Mouse (Mus musculus) hindbrain, embryonic 13.5 days (tissue): ENCODE measurements around the gene Slc41a3. TPM values are rescaled to one million over a fixed set of nuclear protein-coding genes. Genes with fewer than 3 reads are reported as not detected.
A peak's percentile ranks its signal among the peaks of the same experiment; 100 is the strongest.

Source experiments
- ATAC-seq: fragments of 200-750 bp; cut with Nextera tagmentation; 2 replicates; pipeline ENCODE4 v1.8.0; 2017; ENCODE audit warnings: moderate TSS enrichment; ENCODE audit not compliant: low FRiP score
- H3K27ac ChIP-seq: fragments of 300-500 bp; sonication (generic); 2 replicates; pipeline ENCODE4 v1.5.1; 2015; ENCODE audit warnings: inconsistent platforms, mild to moderate bottlenecking, moderate library complexity
- H3K27me3 ChIP-seq: fragments of 300-500 bp; sonication (generic); 2 replicates; pipeline ENCODE4 v1.6.1; 2015; ENCODE audit warnings: mild to moderate bottlenecking, inconsistent platforms
- H3K36me3 ChIP-seq: fragments of 300-500 bp; sonication (generic); 2 replicates; pipeline ENCODE4 v1.6.1; 2015; ENCODE audit warnings: mild to moderate bottlenecking, inconsistent platforms
- H3K4me1 ChIP-seq: fragments of 300-500 bp; sonication (generic); replicated peaks from 2 replicates; pipeline ENCODE4 v1.6.1; 2015; ENCODE audit warnings: inconsistent platforms
- H3K4me2 ChIP-seq: fragments of 300-500 bp; sonication (generic); 2 replicates; pipeline ENCODE4 v1.6.1; 2015; ENCODE audit warnings: inconsistent platforms, mild to moderate bottlenecking, moderate library complexity
- H3K4me3 ChIP-seq: fragments of 300-500 bp; sonication (generic); 2 replicates; pipeline ENCODE4 v1.5.1; 2015; ENCODE audit warnings: mild to moderate bottlenecking, inconsistent platforms
- H3K9ac ChIP-seq: fragments of 300-500 bp; sonication (generic); 2 replicates; pipeline ENCODE4 v1.6.1; 2015; ENCODE audit warnings: mild to moderate bottlenecking, inconsistent platforms
- H3K9me3 ChIP-seq: fragments of 300-500 bp; sonication (generic); 2 replicates; pipeline ENCODE4 v1.6.1; 2016; ENCODE audit warnings: inconsistent platforms
- WGBS: fragments of 180-500 bp; shearing (Covaris S2); methylation state at CpG from one replicate; pipeline ENCODE4 v1.1.7; 2015; 5-methylcytosine and 5-hydroxymethylcytosine counted together
- polyA plus RNA-seq: library from polyadenylated mRNA; unstranded; fragments of >200 nt; fragmentation: Nextera tagmentation; extraction: Ambion mirVana; gene quantifications from 2 replicates; pipeline ENCODE4 v1.2.1, GENCODE M21; 2015

The Slc41a3 gene
- polyA plus RNA-seq, 1 experiment from 2014 or later: 5.1 TPM

DNA sequence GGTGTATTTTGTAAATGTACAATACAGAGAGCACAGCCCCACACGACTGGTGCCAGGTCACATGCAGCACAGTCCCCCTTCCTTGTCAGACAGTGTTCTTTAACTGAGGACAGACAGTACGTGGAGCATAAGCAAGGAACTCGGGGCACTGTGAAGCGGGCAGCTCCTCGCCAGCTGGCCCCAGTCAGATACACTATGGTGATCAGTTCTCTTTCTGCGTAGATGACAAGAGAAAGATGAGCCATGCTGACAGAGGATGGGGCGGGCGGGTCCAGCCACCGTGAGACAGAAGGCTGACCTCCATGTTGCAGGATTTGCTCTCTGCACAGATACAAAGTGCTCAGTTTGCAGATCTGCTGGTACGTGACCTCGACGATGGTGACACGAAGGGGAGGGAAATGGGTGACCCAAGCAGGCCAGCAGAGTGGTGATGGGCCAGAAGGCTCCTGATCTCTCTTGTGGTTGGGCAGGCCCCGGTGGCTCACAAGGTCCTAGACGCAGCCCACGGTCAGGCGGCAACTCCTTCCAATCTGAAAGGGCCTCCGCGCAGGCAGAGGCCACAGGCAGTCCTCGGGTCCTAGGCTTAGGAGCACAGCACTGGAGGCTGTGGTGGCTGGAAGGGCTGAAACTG lies 56.0 kb downstream of the Slc41a3 start:
- no peaks in the 10 kb centered on the region for H3K27me3 ChIP-seq
- H3K4me2 ChIP-seq: no peak overlapping the region
- no peak for ATAC-seq
- H3K9ac ChIP-seq: 0 out of 2 replicates have a peak overlapping the region, but pooled peaks have one; percentile 13
- WGBS: 81% methylated on average over 20 of the region's 20 CpGs
- H3K27ac ChIP-seq: peak overlapping the region; percentile 35; the same call in 1 of the 2 replicates
- H3K36me3 ChIP-seq: peaks cover 51% of the 10 kb centered on the region
- no peaks in the 10 kb centered on the region for H3K9me3 ChIP-seq
- peaks cover 12% of the 10 kb centered on the region for H3K4me1 ChIP-seq
- no peak overlapping the region for H3K4me3 ChIP-seq

DNA sequence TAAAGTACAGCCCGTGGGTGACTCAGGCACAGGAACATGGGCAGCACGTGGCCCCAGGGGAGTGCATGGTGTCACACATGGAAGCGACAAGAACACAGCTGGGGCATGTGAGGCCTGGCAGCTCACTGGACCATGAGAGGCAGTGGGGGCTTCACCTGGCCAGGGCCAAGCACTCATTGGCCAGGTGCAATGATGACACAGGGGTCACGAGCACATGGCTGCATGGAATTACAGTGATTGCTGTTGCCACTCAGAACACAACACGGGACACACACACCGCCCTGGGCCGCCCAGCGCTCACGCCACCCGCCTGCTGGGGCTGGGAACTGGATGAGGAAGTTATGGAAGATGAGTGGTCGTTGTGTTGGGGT lies 56.5 kb downstream of the Slc41a3 start:
- H3K9ac ChIP-seq: no peak overlapping the region
- H3K27me3 ChIP-seq: no peaks in the 10 kb centered on the region
- WGBS: 90% methylated on average over 11 of the region's 11 CpGs
- ATAC-seq: no peak
- H3K36me3 ChIP-seq: peaks cover 56% of the 10 kb centered on the region
- H3K9me3 ChIP-seq: no peaks in the 10 kb centered on the region
- H3K27ac ChIP-seq: peak overlapping the region; percentile 35; the same call in 1 of the 2 replicates
- H3K4me1 ChIP-seq: peaks cover 12% of the 10 kb centered on the region
- no peak overlapping the region for H3K4me3 ChIP-seq
- H3K4me2 ChIP-seq: no peak overlapping the region

DNA sequence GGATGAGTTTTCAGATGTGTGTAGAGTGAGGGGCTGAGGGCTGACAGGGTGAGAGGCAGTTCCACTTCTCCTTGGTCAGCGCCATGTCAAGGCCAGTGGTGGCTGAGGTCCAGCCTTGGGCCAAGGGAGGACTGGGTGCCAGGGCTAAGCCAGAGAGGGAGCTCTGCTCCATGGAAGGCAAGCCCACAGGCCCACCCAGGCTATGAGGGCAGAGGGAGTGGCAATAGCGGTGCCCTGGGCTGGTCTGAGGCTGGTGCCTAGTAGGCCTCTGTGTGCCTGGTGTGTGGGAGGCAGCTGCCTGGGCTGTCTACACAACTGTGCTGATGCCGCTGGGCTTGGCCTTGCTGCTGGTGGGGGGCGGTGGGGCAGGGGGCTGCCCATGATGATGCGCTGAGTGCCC lies 57.6 kb downstream of the Slc41a3 start:
- ATAC-seq: no peak
- Histone ChIP-seq H3K27me3 (no peaks in the 10 kb centered on the region), H3K4me3 (no peak overlapping the region), H3K36me3 (peaks cover 68% of the 10 kb centered on the region), H3K4me2 (no peak overlapping the region), H3K4me1 (peaks cover 12% of the 10 kb centered on the region), H3K9ac (no peak overlapping the region; the same call in 1 of the 2 replicates), H3K27ac (no peak overlapping the region), H3K9me3 (no peaks in the 10 kb centered on the region)
- 98% methylated on average over 5 of the region's 5 CpGs for WGBS

DNA sequence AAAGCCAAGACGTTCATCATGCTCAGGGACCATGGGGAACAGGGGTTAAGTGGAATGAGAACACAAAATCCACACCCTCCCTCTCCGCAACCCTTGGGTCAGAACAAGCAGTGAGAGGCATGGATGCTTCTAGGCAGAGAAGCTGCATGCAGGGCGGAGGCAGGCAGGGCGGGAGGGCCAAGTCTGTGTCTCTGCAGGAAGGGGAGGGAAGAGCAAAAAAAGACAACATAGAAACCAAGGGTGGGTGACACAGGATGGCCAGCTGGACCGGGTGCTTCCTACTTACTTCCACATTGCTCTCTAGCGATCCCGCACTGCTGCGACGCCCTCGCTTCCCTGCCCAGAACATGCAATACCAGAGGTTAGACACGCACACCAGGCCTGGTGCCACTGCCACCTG lies 59.2 kb downstream of the Slc41a3 start:
- no peak overlapping the region for H3K9ac ChIP-seq
- peaks cover 12% of the 10 kb centered on the region for H3K4me1 ChIP-seq
- peaks cover 83% of the 10 kb centered on the region for H3K36me3 ChIP-seq
- no peak overlapping the region for H3K4me2 ChIP-seq
- no peak for ATAC-seq
- 83% methylated on average over 11 of the region's 11 CpGs for WGBS
- H3K4me3 ChIP-seq: no peak overlapping the region
- H3K9me3 ChIP-seq: no peaks in the 10 kb centered on the region
- H3K27ac ChIP-seq: no peak overlapping the region; the same call in 1 of the 2 replicates
- no peaks in the 10 kb centered on the region for H3K27me3 ChIP-seq

DNA sequence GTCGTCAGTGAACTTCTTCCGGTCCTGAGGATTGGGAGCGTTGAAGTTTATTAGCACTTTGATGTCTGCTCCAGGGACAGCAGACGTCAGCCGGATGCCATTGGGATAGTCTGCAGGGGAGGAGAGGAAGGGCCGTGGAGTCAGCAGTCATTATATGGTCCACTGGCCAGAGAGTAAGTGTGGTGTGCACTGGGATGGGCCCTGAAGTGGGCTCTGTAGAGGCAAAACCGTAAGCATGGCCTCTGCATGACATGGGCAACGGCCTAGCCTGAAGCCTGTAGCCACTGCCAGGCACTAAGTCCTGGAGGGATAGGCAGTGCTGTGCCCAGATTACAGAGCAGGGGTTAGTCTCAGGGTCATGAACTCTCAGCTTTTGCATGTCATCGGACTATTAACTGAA lies 64.2 kb downstream of the Slc41a3 start:
- no peaks in the 10 kb centered on the region for H3K9me3 ChIP-seq
- no peak overlapping the region for H3K4me2 ChIP-seq
- no peak overlapping the region for H3K4me3 ChIP-seq
- no peak overlapping the region for H3K9ac ChIP-seq
- 91% methylated on average over 9 of the region's 9 CpGs for WGBS
- H3K4me1 ChIP-seq: no peaks in the 10 kb centered on the region
- peaks cover 100% of the 10 kb centered on the region for H3K36me3 ChIP-seq
- no peaks in the 10 kb centered on the region for H3K27me3 ChIP-seq
- H3K27ac ChIP-seq: no peak overlapping the region
- no peak for ATAC-seq

DNA sequence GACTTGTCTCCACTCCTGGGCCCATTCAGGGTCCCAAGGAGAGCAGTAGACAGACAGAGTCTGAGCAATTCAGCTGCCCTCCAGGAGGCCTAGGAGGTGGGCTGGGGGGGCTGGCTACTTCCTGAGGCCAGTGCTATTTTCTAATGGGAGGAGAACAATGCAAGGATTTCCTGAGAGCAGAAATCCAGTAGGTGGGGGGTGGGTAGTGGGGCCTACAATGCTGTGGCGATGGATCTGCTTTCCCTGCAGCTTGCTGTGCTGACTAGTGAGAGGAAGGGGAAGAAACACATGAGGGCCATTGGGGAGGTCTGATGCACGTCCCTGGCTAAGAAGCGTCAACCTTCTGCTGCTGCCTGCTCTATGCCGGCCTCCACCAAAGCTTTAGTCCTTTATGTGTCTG lies 74.2 kb downstream of the Slc41a3 start:
- no peak for ATAC-seq
- H3K9ac ChIP-seq: no peak overlapping the region
- WGBS: 71% methylated on average over 4 of the region's 4 CpGs
- H3K27me3 ChIP-seq: no peaks in the 10 kb centered on the region
- 0 out of 2 replicates have a peak overlapping the region, but pooled peaks have one; percentile 23 for H3K27ac ChIP-seq
- no peaks in the 10 kb centered on the region for H3K4me1 ChIP-seq
- no peaks in the 10 kb centered on the region for H3K9me3 ChIP-seq
- H3K36me3 ChIP-seq: peaks cover 80% of the 10 kb centered on the region
- H3K4me2 ChIP-seq: no peak overlapping the region
- H3K4me3 ChIP-seq: no peak overlapping the region

DNA sequence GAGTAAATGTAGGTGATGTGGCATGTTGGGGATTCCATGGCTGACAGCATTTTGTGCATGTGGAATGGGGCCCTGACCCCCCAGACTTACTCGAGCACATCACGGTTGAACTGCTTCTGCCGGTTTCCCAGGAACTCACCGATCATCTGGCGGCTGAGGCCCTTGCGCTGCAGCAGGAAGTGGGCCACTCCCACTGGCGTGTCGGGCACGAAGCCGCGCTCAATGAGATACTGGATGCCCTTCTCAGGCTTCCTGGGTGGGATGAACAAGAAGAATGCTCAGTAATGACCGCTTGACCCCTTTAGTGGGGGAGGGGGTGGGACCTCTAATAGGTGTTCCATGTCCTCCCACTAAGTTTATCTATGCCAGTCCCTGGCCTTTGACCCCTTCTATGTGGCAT lies 75.9 kb downstream of the Slc41a3 start:
- Histone ChIP-seq H3K27ac (no peak overlapping the region), H3K4me3 (no peak overlapping the region), H3K36me3 (peaks cover 67% of the 10 kb centered on the region), H3K4me1 (peaks cover 4% of the 10 kb centered on the region), H3K9ac (no peak overlapping the region), H3K4me2 (no peak overlapping the region), H3K27me3 (no peaks in the 10 kb centered on the region), H3K9me3 (no peaks in the 10 kb centered on the region)
- WGBS: 88% methylated on average over 12 of the region's 12 CpGs
- no peak for ATAC-seq

DNA sequence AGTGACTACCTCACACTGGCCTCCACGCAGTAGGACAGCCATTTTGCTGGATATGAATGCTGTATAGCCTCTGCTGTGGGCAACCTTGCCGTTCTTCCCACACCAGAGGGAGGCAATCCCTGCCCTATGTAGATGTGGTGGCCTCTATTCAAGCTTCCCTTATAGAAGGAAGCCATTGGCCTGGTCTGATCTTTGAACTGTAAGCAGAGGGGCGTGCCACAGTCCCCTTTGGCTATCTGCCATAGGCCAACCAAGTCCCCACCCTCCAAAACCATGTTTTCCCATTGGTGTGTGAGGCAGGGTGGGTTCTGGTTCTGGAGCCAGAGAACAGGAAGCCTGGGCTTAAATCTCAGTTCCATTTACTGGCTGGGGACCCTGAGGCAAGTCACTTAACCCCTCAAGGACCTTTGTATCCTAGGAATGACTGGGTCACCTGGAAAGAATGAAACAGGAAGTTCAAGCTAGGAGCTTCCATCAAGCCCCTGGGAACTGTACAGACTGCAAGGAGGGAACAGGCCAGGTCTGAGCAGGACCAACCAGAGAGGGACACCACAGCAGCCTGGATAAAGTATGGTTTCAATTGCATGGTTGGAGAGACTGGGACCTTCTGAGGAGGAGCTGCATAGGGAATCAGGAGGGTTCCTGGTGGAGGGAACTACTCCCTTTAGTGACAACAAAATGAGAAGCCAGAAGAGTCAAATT lies 79.5 kb downstream of the Slc41a3 start:
- Histone ChIP-seq H3K9ac (no peak overlapping the region), H3K36me3 (peaks cover 49% of the 10 kb centered on the region), H3K9me3 (no peaks in the 10 kb centered on the region), H3K4me3 (no peak overlapping the region), H3K27ac (no peak overlapping the region), H3K4me1 (peaks cover 23% of the 10 kb centered on the region), H3K27me3 (no peaks in the 10 kb centered on the region), H3K4me2 (no peak overlapping the region)
- ATAC-seq: no peak
- 92% methylated on average over 3 of the region's 3 CpGs for WGBS

DNA sequence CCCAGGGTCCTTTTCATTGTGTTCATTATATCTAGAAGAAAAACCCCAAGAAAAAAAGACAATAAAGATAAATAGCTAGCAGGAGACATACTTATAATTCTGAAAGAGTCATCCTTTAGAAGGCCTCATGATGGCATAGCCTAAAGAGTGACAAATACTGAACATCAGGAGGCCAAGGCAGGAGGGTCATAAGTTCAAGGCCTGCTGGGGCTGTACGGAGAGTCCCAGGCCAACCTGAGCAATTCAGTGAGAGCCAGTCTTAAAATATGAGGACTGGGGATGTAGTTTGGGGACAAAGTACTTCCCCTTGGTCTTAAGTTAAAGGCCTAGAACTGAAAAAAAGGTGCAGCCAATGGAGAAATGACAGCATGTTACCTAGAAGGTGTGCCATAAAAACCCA lies 82.3 kb downstream of the Slc41a3 start:
- Histone ChIP-seq H3K4me3 (no peak overlapping the region), H3K36me3 (peaks cover 58% of the 10 kb centered on the region), H3K4me1 (peaks cover 28% of the 10 kb centered on the region), H3K4me2 (no peak overlapping the region), H3K27me3 (no peaks in the 10 kb centered on the region), H3K9me3 (no peaks in the 10 kb centered on the region), H3K27ac (no peak overlapping the region), H3K9ac (no peak overlapping the region)
- 46% methylated on average over 1 of the region's 1 CpGs for WGBS
- no peak for ATAC-seq

DNA sequence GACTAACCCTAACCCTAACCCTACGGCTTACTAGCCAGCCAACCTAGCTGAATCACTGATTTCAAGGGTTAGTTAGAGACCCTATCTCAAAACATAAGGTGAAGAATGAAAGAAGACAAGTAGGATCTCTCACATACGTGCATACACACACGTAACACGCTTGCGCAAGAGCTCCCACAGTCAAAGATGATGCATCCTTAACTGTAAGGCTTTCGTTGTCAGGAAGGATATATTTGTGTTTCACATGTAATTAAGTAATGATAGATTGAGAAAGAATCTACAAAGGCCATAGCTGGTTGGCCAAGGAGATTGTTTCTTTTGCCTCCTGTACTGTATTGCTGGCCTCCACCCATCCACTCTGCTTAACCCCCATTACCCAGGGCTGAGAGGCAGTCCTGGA lies 83.5 kb downstream of the Slc41a3 start:
- Histone ChIP-seq H3K27me3 (no peaks in the 10 kb centered on the region), H3K4me1 (peaks cover 28% of the 10 kb centered on the region), H3K36me3 (peaks cover 64% of the 10 kb centered on the region), H3K4me3 (no peak overlapping the region), H3K9me3 (no peaks in the 10 kb centered on the region), H3K4me2 (no peak overlapping the region), H3K27ac (no peak overlapping the region), H3K9ac (no peak overlapping the region)
- 96% methylated on average over 6 of the region's 6 CpGs for WGBS
- ATAC-seq: no peak

DNA sequence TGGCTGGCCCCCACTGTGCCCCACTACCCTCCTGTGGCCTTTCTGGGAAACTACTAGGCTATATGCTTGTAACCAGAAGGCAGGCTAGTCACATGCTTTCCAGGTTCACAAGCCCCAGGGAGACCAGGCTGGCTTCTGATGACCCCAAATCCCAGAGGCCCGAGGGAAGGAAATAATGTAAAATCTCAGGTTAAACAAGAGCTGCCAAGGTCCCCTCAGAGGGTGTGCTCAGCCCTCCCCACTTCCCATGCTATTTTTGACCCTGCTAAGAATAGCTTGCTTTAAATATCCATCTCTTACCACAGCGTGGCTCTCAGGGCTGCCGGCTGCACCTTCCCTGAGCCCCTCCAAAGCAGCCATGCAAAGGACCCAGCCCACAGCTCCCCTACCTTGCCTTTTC lies 84.2 kb downstream of the Slc41a3 start:
- no peak overlapping the region for H3K4me2 ChIP-seq
- peaks cover 28% of the 10 kb centered on the region for H3K4me1 ChIP-seq
- peaks cover 65% of the 10 kb centered on the region for H3K36me3 ChIP-seq
- no peak for ATAC-seq
- H3K4me3 ChIP-seq: no peak overlapping the region
- 92% methylated on average over 3 of the region's 3 CpGs for WGBS
- no peak overlapping the region for H3K27ac ChIP-seq
- no peaks in the 10 kb centered on the region for H3K27me3 ChIP-seq
- no peak overlapping the region for H3K9ac ChIP-seq
- H3K9me3 ChIP-seq: no peaks in the 10 kb centered on the region

DNA sequence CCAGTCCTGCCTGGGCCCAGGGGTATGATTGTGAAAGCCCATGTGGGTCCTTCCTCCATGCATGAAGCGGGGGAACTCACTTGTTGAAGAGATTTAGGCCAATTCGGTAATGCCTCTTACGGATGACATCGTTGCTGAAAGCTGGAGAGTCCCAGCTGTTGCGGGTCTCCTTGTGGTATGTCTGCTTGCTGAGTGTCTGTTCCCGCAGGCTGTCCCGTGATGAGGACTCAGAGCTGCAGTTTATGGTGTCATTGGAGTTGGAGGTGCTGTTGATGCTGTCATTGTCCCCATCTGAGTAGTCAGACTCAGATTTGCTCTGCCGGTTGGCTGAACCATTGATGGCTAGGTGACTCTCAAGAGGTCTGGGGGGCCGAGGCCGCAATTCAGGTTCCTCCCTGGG lies 85.0 kb downstream of the Slc41a3 start:
- no peak overlapping the region for H3K9ac ChIP-seq
- no peaks in the 10 kb centered on the region for H3K9me3 ChIP-seq
- H3K4me1 ChIP-seq: peaks cover 28% of the 10 kb centered on the region
- no peak overlapping the region for H3K4me3 ChIP-seq
- H3K27ac ChIP-seq: no peak overlapping the region
- H3K36me3 ChIP-seq: peaks cover 70% of the 10 kb centered on the region
- ATAC-seq: no peak
- no peak overlapping the region for H3K4me2 ChIP-seq
- H3K27me3 ChIP-seq: no peaks in the 10 kb centered on the region
- WGBS: 91% methylated on average over 10 of the region's 10 CpGs

DNA sequence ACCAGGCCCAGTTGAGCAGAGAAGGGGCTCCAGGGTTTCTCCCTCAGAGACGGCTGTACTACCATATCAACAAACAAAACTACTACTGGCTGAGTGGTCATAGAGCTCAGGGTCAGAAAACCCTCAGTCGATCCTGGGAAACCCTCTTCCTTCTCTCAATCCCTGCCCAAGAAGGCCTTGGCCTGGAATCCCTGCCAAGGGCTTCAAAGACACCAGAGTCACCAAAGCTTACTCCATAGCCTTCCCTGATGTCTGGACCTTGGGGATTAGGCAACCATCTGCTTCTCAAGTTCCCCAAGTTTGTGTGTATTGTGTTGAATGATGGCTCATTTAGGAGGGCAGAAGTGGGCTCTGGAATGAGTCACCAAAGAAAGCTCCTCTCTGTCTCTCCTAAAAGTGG lies 87.4 kb downstream of the Slc41a3 start:
- no peak overlapping the region for H3K4me3 ChIP-seq
- no peak overlapping the region for H3K9ac ChIP-seq
- H3K27ac ChIP-seq: no peak overlapping the region
- H3K27me3 ChIP-seq: no peaks in the 10 kb centered on the region
- H3K9me3 ChIP-seq: no peaks in the 10 kb centered on the region
- no peak for ATAC-seq
- peaks cover 76% of the 10 kb centered on the region for H3K36me3 ChIP-seq
- WGBS: 92% methylated on average over 2 of the region's 2 CpGs
- H3K4me1 ChIP-seq: peaks cover 28% of the 10 kb centered on the region
- no peak overlapping the region for H3K4me2 ChIP-seq
